Mouse (Mus musculus): Measurements from ENCODE around the gene Lrrc23. TPM values are rescaled to one million over a fixed set of nuclear protein-coding genes. Genes with fewer than 3 reads are reported as not detected.

Gene Lrrc23
- not detected in 2 replicates for polyA plus RNA-seq (2015; fragmentation: Nextera tagmentation; extraction: Ambion mirVana)

GRCm38 (mm10) chr6:124779222-124779983 lies at the start of gene Lrrc23:
Gene Lrrc23 (minus strand): TSS chr6:124779727.

GRCm38 (mm10) chr6:124813933-124814332 lies 34.4 kb upstream of the Lrrc23 start, which contains the start of gene Tpi1:
Gene Tpi1 (minus strand): TSS chr6:124814296.

GRCm38 (mm10) chr6:124808358-124809012 lies 29.0 kb upstream of the Lrrc23 start, which contains the start of gene Spsb2:
Gene Spsb2 (plus strand): TSS chr6:124808661.

GRCm38 (mm10) chr6:124769101-124769765 lies 10.3 kb downstream of the Lrrc23 start, which contains the start of gene Eno2:
Gene Eno2 (minus strand): TSS chr6:124769673.

GRCm38 (mm10) chr6:124755831-124756595 lies 23.5 kb downstream of the Lrrc23 start, which contains the start of the genes Gm45234 and Atn1:
Gene Gm45234 (minus strand): TSS chr6:124756021.
Gene Atn1 (minus strand): TSS chr6:124756524.

GRCm38 (mm10) chr6:124740888-124741761 lies 38.4 kb downstream of the Lrrc23 start, which contains the start of gene Grcc10:
Gene Grcc10 (minus strand): TSS chr6:124741374.

GRCm38 (mm10) chr6:124738511-124739023 lies 41.0 kb downstream of the Lrrc23 start, which contains the start of gene Ptpn6:
Gene Ptpn6 (minus strand): TSS chr6:124738714.

Other genes starting within 250 kb of the Lrrc23 start
- 12.0 and 16.3 TPM in 2 replicates for gene C1s1, start 237.4 kb downstream of the Lrrc23 start, polyA plus RNA-seq (2015; fragmentation: Nextera tagmentation; extraction: Ambion mirVana)
- not detected in 2 replicates for gene C1rb, start 209.4 kb downstream of the Lrrc23 start, polyA plus RNA-seq (2015; fragmentation: Nextera tagmentation; extraction: Ambion mirVana)
- 0.05 TPM in 1 of 2 replicates, not detected in the other for gene C1s2, start 143.6 kb downstream of the Lrrc23 start, polyA plus RNA-seq (2015; fragmentation: Nextera tagmentation; extraction: Ambion mirVana)
- 47.7 and 54.4 TPM in 2 replicates for gene Lpcat3, start 116.7 kb downstream of the Lrrc23 start, polyA plus RNA-seq (2015; fragmentation: Nextera tagmentation; extraction: Ambion mirVana)
- 167 and 173 TPM in 2 replicates for gene Emg1, start 67.5 kb downstream of the Lrrc23 start, polyA plus RNA-seq (2015; fragmentation: Nextera tagmentation; extraction: Ambion mirVana)
- 266 and 287 TPM in 2 replicates for gene Phb2, start 67.4 kb downstream of the Lrrc23 start, polyA plus RNA-seq (2015; fragmentation: Nextera tagmentation; extraction: Ambion mirVana)
- gene Ptpn6, start 41.0 kb downstream of the Lrrc23 start, polyA plus RNA-seq (2015; fragmentation: Nextera tagmentation; extraction: Ambion mirVana): 71.3 and 92.3 TPM in 2 replicates
- 145 and 183 TPM in 2 replicates for gene Grcc10, start 38.4 kb downstream of the Lrrc23 start, polyA plus RNA-seq (2015; fragmentation: Nextera tagmentation; extraction: Ambion mirVana)
- gene Gm45234, start 23.7 kb downstream of the Lrrc23 start, polyA plus RNA-seq (2015; fragmentation: Nextera tagmentation; extraction: Ambion mirVana): not detected in 2 replicates
- 3.3 and 5.1 TPM in 2 replicates for gene Atn1, start 23.2 kb downstream of the Lrrc23 start, polyA plus RNA-seq (2015; fragmentation: Nextera tagmentation; extraction: Ambion mirVana)
- 1.1 and 1.7 TPM in 2 replicates for gene Eno2, start 10.1 kb downstream of the Lrrc23 start, polyA plus RNA-seq (2015; fragmentation: Nextera tagmentation; extraction: Ambion mirVana)
- 10.9 and 12.5 TPM in 2 replicates for gene Spsb2, start 28.9 kb upstream of the Lrrc23 start, polyA plus RNA-seq (2015; fragmentation: Nextera tagmentation; extraction: Ambion mirVana)
- 232 and 238 TPM in 2 replicates for gene Tpi1, start 34.6 kb upstream of the Lrrc23 start, polyA plus RNA-seq (2015; fragmentation: Nextera tagmentation; extraction: Ambion mirVana)
- 55.3 and 56.8 TPM in 2 replicates for gene Usp5, start 49.8 kb upstream of the Lrrc23 start, polyA plus RNA-seq (2015; fragmentation: Nextera tagmentation; extraction: Ambion mirVana)
- 223 and 253 TPM in 2 replicates for gene Cdca3, start 49.8 kb upstream of the Lrrc23 start, polyA plus RNA-seq (2015; fragmentation: Nextera tagmentation; extraction: Ambion mirVana)
- gene Gnb3, start 60.5 kb upstream of the Lrrc23 start, polyA plus RNA-seq (2015; fragmentation: Nextera tagmentation; extraction: Ambion mirVana): 0.58 and 0.59 TPM in 2 replicates
- 3.7 and 6.6 TPM in 2 replicates for gene P3h3, start 78.0 kb upstream of the Lrrc23 start, polyA plus RNA-seq (2015; fragmentation: Nextera tagmentation; extraction: Ambion mirVana)
- gene Gpr162, start 84.3 kb upstream of the Lrrc23 start, polyA plus RNA-seq (2015; fragmentation: Nextera tagmentation; extraction: Ambion mirVana): 0.16 and 0.99 TPM in 2 replicates
- gene Cd4, start 108.5 kb upstream of the Lrrc23 start, polyA plus RNA-seq (2015; fragmentation: Nextera tagmentation; extraction: Ambion mirVana): 0.23 and 0.62 TPM in 2 replicates
- 1.6 and 2.9 TPM in 2 replicates for gene Lag3, start 132.0 kb upstream of the Lrrc23 start, polyA plus RNA-seq (2015; fragmentation: Nextera tagmentation; extraction: Ambion mirVana)
- gene Ptms, start 140.4 kb upstream of the Lrrc23 start, polyA plus RNA-seq (2015; fragmentation: Nextera tagmentation; extraction: Ambion mirVana): 66.4 and 88.8 TPM in 2 replicates
- 110 and 118 TPM in 2 replicates for gene Mlf2, start 151.7 kb upstream of the Lrrc23 start, polyA plus RNA-seq (2015; fragmentation: Nextera tagmentation; extraction: Ambion mirVana)
- gene Cops7a, start 185.8 kb upstream of the Lrrc23 start, polyA plus RNA-seq (2015; fragmentation: Nextera tagmentation; extraction: Ambion mirVana): 55.1 and 59.7 TPM in 2 replicates
- gene Pianp, start 217.0 kb upstream of the Lrrc23 start, polyA plus RNA-seq (2015; fragmentation: Nextera tagmentation; extraction: Ambion mirVana): 0.41 and 0.47 TPM in 2 replicates
- 5.5 and 7.0 TPM in 2 replicates for gene Zfp384, start 229.4 kb upstream of the Lrrc23 start, polyA plus RNA-seq (2015; fragmentation: Nextera tagmentation; extraction: Ambion mirVana)